Mouse (Mus musculus) hindbrain, embryonic 10.5 days (tissue): ENCODE data around the gene Pex5. TPM values are rescaled to one million over a fixed set of nuclear protein-coding genes. Genes with fewer than 3 reads are reported as not detected.

Experiments used
- DNase-seq: peaks from one replicate; pipeline ENCODE4 v3.0.0-alpha.2; 2017; ENCODE audit warnings: low spot score
- H3K27ac ChIP-seq: fragments of 300-500 bp; sonication (generic); 2 replicates; pipeline ENCODE4 v1.5.1; 2016; ENCODE audit warnings: mild to moderate bottlenecking, moderate library complexity
- H3K27me3 ChIP-seq: fragments of 300-500 bp; sonication (generic); 2 replicates; pipeline ENCODE4 v1.6.1; 2016; ENCODE audit warnings: mild to moderate bottlenecking; ENCODE audit not compliant: poor library complexity, insufficient read depth, severe bottlenecking
- H3K36me3 ChIP-seq: fragments of 300-500 bp; sonication (generic); 2 replicates; pipeline ENCODE4 v1.6.1; 2016; ENCODE audit warnings: mild to moderate bottlenecking, moderate library complexity
- H3K4me1 ChIP-seq: fragments of 300-500 bp; sonication (generic); replicated peaks from 2 replicates; pipeline ENCODE4 v1.6.1; 2016; ENCODE audit warnings: mild to moderate bottlenecking
- H3K4me3 ChIP-seq: fragments of 300-500 bp; sonication (generic); 2 replicates; pipeline ENCODE4 v1.5.1; 2016; ENCODE audit warnings: mild to moderate bottlenecking, moderate library complexity
- H3K9me3 ChIP-seq: fragments of 300-500 bp; sonication (generic); 2 replicates; pipeline ENCODE4 v1.6.1; 2016; ENCODE audit warnings: mild to moderate bottlenecking, moderate library complexity
- WGBS: fragments of 180-500 bp; shearing (Covaris S2); methylation state at CpG from one replicate; pipeline ENCODE4 v1.1.7; 2016; 5-methylcytosine and 5-hydroxymethylcytosine counted together
- polyA plus RNA-seq: library from polyadenylated mRNA; unstranded; fragments of >200 nt; fragmentation: Nextera tagmentation; extraction: Ambion mirVana; gene quantifications from 2 replicates; pipeline ENCODE4 v1.2.1, GENCODE M21; 2016

Gene Pex5
- polyA plus RNA-seq, result 46.9 and 51.7 TPM in 2 replicates

GRCm38 (mm10) chr6:124414927-124415325, at the start of gene Pex5:
Gene Pex5 (minus strand): TSS chr6:124415067.
- no peaks in the 10 kb centered on the region for H3K27me3 ChIP-seq
- under 1% methylated on average over 36 of the region's 36 CpGs for WGBS
- H3K9me3 ChIP-seq, result no peaks in the 10 kb centered on the region
- peak; percentile 91 for DNase-seq
- peak within 1 kb of the TSS; percentile 91 for H3K4me3 ChIP-seq
- peaks cover 26% of the 10 kb centered on the region for H3K4me1 ChIP-seq
- peak within 1 kb of the TSS; percentile 96 for H3K27ac ChIP-seq
- peaks cover 30% of the 10 kb centered on the region for H3K36me3 ChIP-seq

DNA sequence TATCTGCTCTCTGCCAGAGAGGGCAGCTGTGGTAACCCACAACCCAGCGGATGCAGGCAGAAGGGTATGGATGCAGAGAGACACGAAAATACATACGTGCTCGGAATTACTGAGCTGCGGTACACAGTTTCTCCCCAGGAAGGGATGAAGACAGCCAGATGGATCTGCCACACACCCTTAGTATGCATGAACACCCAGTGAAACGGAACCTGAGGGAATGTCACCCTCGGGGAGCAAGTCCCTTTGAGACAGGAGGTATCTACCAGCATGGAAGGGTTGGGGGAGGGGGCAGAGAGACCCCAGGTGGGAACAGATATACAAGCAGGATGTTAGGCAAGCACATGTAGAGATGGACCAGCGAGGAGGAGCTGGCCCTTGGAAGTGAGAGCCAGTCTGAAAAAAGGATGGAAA, 49.0 kb upstream of the Pex5 start:
- Histone ChIP-seq H3K9me3 (no peaks in the 10 kb centered on the region), H3K27ac (peak overlapping the region; percentile 83), H3K36me3 (no peaks in the 10 kb centered on the region), H3K4me1 (peaks cover 22% of the 10 kb centered on the region), H3K4me3 (peak overlapping the region; percentile 62), H3K27me3 (peaks cover 20% of the 10 kb centered on the region)
- 25% methylated on average over 8 of the region's 8 CpGs for WGBS
- no peak for DNase-seq

DNA sequence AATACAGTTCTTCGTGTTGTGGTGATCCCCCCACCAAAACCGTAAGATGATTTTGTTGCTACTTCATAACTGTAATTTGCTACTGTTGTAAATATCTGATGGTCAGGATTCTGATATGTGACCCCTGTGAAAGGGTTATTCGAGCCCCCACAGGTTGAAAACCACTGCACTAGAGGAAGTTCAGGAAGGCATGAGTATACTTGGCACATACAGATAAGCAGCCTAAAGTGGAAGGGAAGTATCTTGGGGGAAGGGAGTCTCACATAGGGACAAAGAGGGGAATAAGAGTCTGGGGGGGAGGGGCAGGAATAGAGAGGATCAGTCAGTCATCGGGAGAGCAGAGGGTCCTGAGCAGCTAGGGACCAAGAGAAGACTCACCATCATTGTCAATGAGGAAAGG, 44.5 kb upstream of the Pex5 start:
- Histone ChIP-seq H3K27ac (no peak overlapping the region), H3K27me3 (peaks cover 13% of the 10 kb centered on the region), H3K4me1 (peaks cover 9% of the 10 kb centered on the region), H3K4me3 (no peak overlapping the region), H3K36me3 (0 out of 2 replicates have a peak, but pooled peaks cover 2% of the 10 kb centered on the region), H3K9me3 (no peaks in the 10 kb centered on the region)
- no peak for DNase-seq
- WGBS, result 90% methylated on average over 4 of the region's 4 CpGs

GRCm38 (mm10) chr6:124458505-124458904, 43.6 kb upstream of the Pex5 start:
- 84% methylated on average over 11 of the region's 11 CpGs for WGBS
- H3K4me3 ChIP-seq, result no peak overlapping the region
- H3K9me3 ChIP-seq, result no peaks in the 10 kb centered on the region
- no peaks in the 10 kb centered on the region for H3K4me1 ChIP-seq
- 0 out of 2 replicates have a peak, but pooled peaks cover 2% of the 10 kb centered on the region for H3K36me3 ChIP-seq
- H3K27me3 ChIP-seq, result peaks cover 4% of the 10 kb centered on the region
- no peak overlapping the region for H3K27ac ChIP-seq
- DNase-seq, result no peak

DNA sequence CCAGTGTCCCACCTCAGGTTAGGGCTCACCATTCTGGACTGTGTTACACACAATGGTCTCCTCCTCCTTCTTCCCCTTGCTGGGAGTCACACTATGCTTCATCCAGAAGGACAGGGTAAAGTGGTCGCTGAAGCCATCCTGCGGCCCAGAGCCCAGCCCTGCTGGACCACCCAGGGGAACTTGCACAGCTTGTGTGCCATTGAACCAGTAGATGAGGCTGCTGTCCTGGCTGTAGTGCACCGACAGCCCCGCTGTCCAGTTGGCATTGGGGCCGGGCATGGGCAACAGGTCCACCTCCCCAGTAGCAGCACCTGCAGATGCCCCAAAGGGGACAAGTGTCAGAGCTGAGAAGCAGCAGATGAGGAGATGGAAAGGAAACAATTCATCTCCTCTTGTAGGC, 43.0 kb upstream of the Pex5 start:
- Histone ChIP-seq H3K36me3 (0 out of 2 replicates have a peak, but pooled peaks cover 2% of the 10 kb centered on the region), H3K9me3 (no peaks in the 10 kb centered on the region), H3K27ac (no peak overlapping the region), H3K4me1 (no peaks in the 10 kb centered on the region), H3K27me3 (no peaks in the 10 kb centered on the region), H3K4me3 (no peak overlapping the region)
- DNase-seq, result no peak
- 89% methylated on average over 5 of the region's 5 CpGs for WGBS

- H3K36me3 ChIP-seq, result 0 out of 2 replicates have a peak, but pooled peaks cover 2% of the 10 kb centered on the region
- H3K27me3 ChIP-seq, result no peaks in the 10 kb centered on the region
- no peaks in the 10 kb centered on the region for H3K4me1 ChIP-seq
- no peak for DNase-seq
- no peak overlapping the region for H3K27ac ChIP-seq
- 94% methylated on average over 5 of the region's 5 CpGs for WGBS
- no peaks in the 10 kb centered on the region for H3K9me3 ChIP-seq
- no peak overlapping the region for H3K4me3 ChIP-seq
Observed at GRCm38 (mm10) chr6:124456243-124456642, 41.4 kb upstream of the Pex5 start.

- no peaks in the 10 kb centered on the region for H3K27me3 ChIP-seq
- 45% methylated on average over 4 of the region's 4 CpGs for WGBS
- H3K27ac ChIP-seq, result no peak overlapping the region
- H3K4me1 ChIP-seq, result no peaks in the 10 kb centered on the region
- H3K9me3 ChIP-seq, result no peaks in the 10 kb centered on the region
- H3K36me3 ChIP-seq, result 0 out of 2 replicates have a peak, but pooled peaks cover 2% of the 10 kb centered on the region
- no peak overlapping the region for H3K4me3 ChIP-seq
- no peak for DNase-seq
Observed at GRCm38 (mm10) chr6:124453756-124454155, 38.9 kb upstream of the Pex5 start.

GRCm38 (mm10) chr6:124451995-124452394, 37.1 kb upstream of the Pex5 start:
- H3K9me3 ChIP-seq, result no peaks in the 10 kb centered on the region
- H3K36me3 ChIP-seq, result no peaks in the 10 kb centered on the region
- no peak for DNase-seq
- H3K27ac ChIP-seq, result no peak overlapping the region
- H3K27me3 ChIP-seq, result no peaks in the 10 kb centered on the region
- 55% methylated on average over 3 of the region's 3 CpGs for WGBS
- no peaks in the 10 kb centered on the region for H3K4me1 ChIP-seq
- H3K4me3 ChIP-seq, result no peak overlapping the region

DNA sequence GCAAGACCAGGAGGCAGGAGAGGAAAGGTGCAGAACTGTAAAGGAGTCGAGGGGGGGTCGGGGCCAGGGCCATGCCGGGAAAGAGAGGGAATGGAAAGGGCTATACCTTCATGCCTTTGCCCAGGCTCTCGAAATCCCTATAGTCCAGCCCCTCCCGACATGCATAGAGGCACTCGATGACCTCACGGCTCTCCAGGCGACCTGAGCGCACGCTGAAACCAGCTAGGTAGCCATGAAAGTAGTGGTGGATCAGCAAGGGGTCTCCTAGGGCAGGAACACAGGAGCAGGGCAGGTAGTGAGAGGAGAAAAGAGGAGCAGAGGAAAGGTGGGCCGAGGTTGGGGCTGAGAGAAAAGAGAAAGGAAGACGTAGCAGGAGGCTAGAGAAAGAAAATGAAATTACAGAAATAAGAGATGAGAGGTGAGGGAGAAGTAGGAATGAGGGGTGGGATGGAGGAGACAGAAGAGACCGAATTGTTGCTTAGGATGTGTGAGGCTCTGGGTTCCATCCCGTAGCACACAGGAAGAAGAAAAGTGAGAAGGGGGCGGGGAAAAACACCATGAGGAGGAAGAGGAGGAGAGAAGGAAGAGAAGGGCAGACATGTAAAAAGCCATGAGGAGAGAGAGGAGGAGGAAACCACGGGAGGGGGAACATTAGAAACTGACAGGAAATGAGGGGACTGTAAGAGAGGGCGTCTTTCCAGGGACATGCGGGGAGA, 35.0 kb upstream of the Pex5 start:
- 85% methylated on average over 18 of the region's 18 CpGs for WGBS
- H3K9me3 ChIP-seq, result no peaks in the 10 kb centered on the region

DNA sequence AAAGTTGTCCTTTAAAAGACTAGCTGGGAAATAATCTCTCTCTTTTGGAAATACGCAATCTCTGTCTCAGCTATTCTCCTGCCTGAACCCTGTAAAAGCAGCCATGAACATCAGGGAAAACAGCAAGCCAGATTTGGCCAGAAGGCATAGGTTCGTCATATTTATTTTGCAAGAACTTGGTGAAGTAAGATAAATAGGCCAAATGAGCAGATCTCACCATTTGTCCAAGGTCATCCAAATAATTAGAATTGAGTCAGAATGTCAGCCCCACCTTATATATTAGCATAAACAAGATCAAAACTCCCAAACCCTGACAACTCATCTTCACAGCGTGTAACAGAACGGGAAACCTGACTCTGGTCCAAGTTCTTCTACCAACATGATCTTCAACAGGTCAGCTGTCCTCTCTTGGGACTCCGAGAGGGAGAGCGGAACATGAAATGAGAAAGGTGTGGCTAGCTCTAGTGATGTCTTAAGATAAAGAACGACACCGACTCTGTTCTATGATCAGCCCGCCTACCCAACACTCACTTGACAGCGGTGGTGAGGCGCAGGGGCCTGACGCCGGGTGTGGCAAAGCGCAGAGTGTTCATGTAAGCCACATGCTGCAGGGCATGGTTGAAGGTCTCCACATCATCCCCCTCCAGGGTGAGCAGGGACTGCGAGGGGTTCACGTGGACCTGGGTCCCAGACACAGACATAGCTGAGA, 34.2 kb upstream of the Pex5 start:
- Histone ChIP-seq H3K4me1 (no peaks in the 10 kb centered on the region), H3K27me3 (no peaks in the 10 kb centered on the region), H3K9me3 (no peaks in the 10 kb centered on the region), H3K4me3 (no peak overlapping the region), H3K27ac (no peak overlapping the region), H3K36me3 (no peaks in the 10 kb centered on the region)
- 93% methylated on average over 16 of the region's 16 CpGs for whole genome bisulfite sequencing
- DNase-seq, result no peak

More for the DNA sequence above, 35.0 kb upstream of the Pex5 start:
- no peak for DNase-seq
- no peak overlapping the region for H3K4me3 ChIP-seq
- no peak overlapping the region for H3K27ac ChIP-seq
- H3K4me1 ChIP-seq, result no peaks in the 10 kb centered on the region
- no peaks in the 10 kb centered on the region for H3K27me3 ChIP-seq
- H3K36me3 ChIP-seq, result no peaks in the 10 kb centered on the region

DNA sequence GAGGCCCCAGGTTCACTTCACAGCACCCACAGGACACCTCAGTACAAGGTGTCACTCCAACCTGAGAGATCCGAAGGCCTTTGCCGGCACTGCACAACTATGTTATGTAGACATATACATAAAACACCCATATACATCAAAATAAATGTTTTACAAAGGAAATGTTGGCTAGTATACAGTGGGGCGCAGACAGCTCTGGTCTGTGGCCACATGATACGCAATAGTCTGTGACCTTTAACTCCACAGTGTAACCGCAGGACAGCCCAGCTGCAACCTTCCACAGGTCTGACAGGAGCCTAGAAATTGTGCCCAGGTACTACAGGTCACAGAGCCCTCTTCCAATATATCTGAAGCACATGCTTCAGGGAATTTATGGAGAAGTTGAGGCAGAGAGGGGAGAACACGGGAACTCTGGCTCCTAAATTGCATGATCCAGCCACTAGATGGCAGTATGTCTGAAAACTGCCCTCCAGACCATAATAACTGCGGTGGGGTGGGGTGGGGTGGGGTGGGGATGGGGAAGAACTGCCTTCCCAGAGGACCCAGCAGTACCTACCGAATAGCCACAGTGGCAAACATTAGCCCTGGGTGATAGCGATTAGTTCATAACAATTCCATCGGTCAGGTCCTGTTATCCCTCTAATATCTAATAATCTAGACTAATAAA, 33.5 kb upstream of the Pex5 start:
- Histone ChIP-seq H3K9me3 (no peaks in the 10 kb centered on the region), H3K27me3 (no peaks in the 10 kb centered on the region), H3K4me1 (no peaks in the 10 kb centered on the region; the same call in 1 of the 2 replicates), H3K27ac (no peak overlapping the region), H3K4me3 (no peak overlapping the region), H3K36me3 (no peaks in the 10 kb centered on the region)
- WGBS, result 77% methylated on average over 10 of the region's 10 CpGs
- DNase-seq, result no peak

DNA sequence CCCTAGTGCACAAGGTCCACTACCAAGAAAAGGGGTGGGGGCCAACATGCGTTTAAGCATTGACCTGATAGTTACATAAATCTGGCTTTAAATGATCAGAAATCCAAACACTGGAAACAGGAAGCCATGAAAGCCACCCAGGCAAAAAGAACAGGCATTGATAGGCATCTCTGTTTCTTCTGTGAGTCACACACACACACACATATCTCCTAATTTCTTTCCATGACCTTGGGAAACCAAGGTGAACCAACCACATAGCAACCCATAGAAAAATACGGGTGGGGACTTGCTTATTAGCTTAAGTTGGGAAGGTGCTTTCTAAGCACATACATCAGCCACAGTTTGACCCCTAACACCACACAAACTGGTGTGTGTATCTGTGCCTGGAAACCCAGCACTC, 32.5 kb upstream of the Pex5 start:
- H3K9me3 ChIP-seq, result no peaks in the 10 kb centered on the region
- H3K4me3 ChIP-seq, result no peak overlapping the region
- no peaks in the 10 kb centered on the region for H3K27me3 ChIP-seq
- WGBS, result 83% methylated on average over 2 of the region's 2 CpGs
- DNase-seq, result no peak
- no peak overlapping the region for H3K27ac ChIP-seq
- no peaks in the 10 kb centered on the region; the same call in 1 of the 2 replicates for H3K4me1 ChIP-seq
- no peaks in the 10 kb centered on the region for H3K36me3 ChIP-seq

DNA sequence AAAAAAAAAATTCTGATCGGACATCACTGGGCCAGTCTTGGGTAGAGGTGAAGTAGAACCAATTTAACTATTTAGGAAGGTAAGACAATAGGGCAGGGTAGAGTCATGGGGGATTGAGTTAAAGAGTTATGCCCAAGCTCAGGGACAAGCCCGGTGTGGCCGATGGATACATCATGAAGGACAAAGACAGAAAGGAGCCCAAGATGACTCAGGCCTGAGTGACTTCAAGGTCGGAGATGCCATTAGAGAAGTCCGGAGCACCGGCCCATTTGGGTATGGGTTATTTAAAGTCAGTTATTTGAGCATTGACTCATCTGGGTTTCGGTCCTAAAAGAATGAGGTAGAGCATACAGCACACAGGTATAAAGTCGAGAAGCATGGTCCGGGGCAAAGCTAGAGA, 31.6 kb upstream of the Pex5 start:
- Histone ChIP-seq H3K27ac (no peak overlapping the region), H3K36me3 (no peaks in the 10 kb centered on the region), H3K27me3 (no peaks in the 10 kb centered on the region), H3K9me3 (no peaks in the 10 kb centered on the region), H3K4me1 (no peaks in the 10 kb centered on the region; the same call in 1 of the 2 replicates), H3K4me3 (no peak overlapping the region)
- DNase-seq, result no peak
- 95% methylated on average over 9 of the region's 9 CpGs for WGBS
